7 mouse cellular contexts compared by ENCODE assay signal in the genomic region with DNA sequence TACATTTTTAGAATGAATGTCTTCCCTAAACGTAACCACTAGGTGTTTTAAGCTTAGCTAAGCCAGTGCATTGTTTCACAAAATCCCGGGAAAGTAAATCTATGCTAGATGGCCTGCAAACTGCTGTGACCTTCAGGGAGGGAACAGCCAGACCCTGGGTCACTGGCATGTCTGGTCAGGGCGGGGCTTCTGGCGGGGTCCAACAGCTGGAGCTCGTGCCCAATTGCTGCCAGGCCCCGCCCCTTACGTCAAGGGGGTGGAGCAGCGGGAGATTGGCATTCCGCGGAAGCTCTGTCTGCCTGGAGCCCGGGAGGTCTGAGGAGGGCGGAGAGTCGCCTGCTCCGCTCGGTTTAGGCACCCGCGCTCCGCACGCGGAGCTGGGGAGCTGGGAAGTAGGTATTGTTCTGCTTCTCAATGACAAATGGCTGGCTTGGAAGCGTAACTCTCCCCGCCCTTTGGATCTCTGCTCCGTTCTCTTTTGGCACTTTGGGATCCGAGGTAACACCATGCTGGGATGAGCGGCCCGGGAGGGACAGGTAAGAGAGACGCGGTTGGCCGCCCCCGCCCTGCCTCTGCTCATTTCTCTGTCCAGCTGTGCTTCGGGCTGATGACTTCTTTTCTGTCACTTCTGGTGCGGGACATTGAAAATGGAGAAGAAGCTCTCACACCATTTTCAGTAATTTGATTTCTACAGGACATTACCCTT. TPM values are rescaled to one million over a fixed set of nuclear protein-coding genes. Genes with fewer than 3 reads are reported as not detected.
DNase-seq lines count a peak whose midpoint lies in the region; ATAC-seq and TF ChIP-seq lines count a peak whose summit lies in the region.

No protein-coding gene starts in this region.

- H3K4me2 ChIP-seq in intestine, postnatal 0 days (replicated peaks; ENCODE audit: low read depth) = peak overlapping the region; percentile 92
- peak overlapping the region; percentile 82 for H3K4me2 ChIP-seq in midbrain, embryonic 12.5 days (replicated peaks)

- WGBS in embryonic facial prominence, embryonic 10.5 days = under 1% methylated on average over 32 of the region's 32 CpGs
- WGBS in intestine, postnatal 0 days = under 1% methylated on average over 32 of the region's 32 CpGs
- under 1% methylated on average over 32 of the region's 32 CpGs for WGBS in midbrain, embryonic 12.5 days
- 1% methylated on average over 32 of the region's 32 CpGs for WGBS in small intestine, adult 2 months

- peak overlapping the region; percentile 70 for H3K4me3 ChIP-seq in embryonic facial prominence, embryonic 10.5 days
- H3K4me3 ChIP-seq in intestine, postnatal 0 days (ENCODE audit: low read depth, low read length) = peak overlapping the region; percentile 65
- H3K4me3 ChIP-seq in midbrain, embryonic 12.5 days = peak overlapping the region; percentile 60
- H3K4me3 ChIP-seq in small intestine, adult 2 months (ENCODE audit: low read depth, low read length) = peak overlapping the region; percentile 63

- H3K36me3 ChIP-seq in embryonic facial prominence, embryonic 10.5 days (replicated peaks) = no peaks in the 10 kb centered on the region
- no peaks in the 10 kb centered on the region for H3K36me3 ChIP-seq in intestine, postnatal 0 days (ENCODE audit: control insufficient read depth, insufficient read depth)
- H3K36me3 ChIP-seq in midbrain, embryonic 12.5 days = no peaks in the 10 kb centered on the region
- no peaks in the 10 kb centered on the region for H3K36me3 ChIP-seq in small intestine, adult 2 months (ENCODE audit: control insufficient read depth, insufficient read depth, low read length)

- peak; percentile 84 for TF ChIP-seq POLR2A in small intestine, adult 2 months (IDR thresholded peaks at IDR 0.05; ENCODE audit: low read depth, low read length)

- no peaks in the 10 kb centered on the region for H3K9me3 ChIP-seq in embryonic facial prominence, embryonic 10.5 days
- no peaks in the 10 kb centered on the region for H3K9me3 ChIP-seq in intestine, postnatal 0 days (ENCODE audit: control insufficient read depth)
- H3K9me3 ChIP-seq in midbrain, embryonic 12.5 days = no peaks in the 10 kb centered on the region

- peak; percentile 93 for ATAC-seq in intestine, postnatal 0 days
- peak; percentile 98 for ATAC-seq in midbrain, embryonic 12.5 days (ENCODE audit: low FRiP score, low read depth)

- peak overlapping the region; percentile 31; the same call in 1 of the 2 replicates for H3K9ac ChIP-seq in intestine, postnatal 0 days (ENCODE audit: low read depth, low read length)
- H3K9ac ChIP-seq in midbrain, embryonic 12.5 days (replicated peaks) = peak overlapping the region; percentile 57

- intact Hi-C loops in left cerebral cortex, postnatal 4 days (cut with DNase I) = no loop called here

- H3K4me1 ChIP-seq in embryonic facial prominence, embryonic 10.5 days = peaks cover 27% of the 10 kb centered on the region
- no peaks in the 10 kb centered on the region for H3K4me1 ChIP-seq in intestine, postnatal 0 days (replicated peaks; ENCODE audit: control insufficient read depth, insufficient read depth, low read length)
- peaks cover 9% of the 10 kb centered on the region; the same call in 1 of the 2 replicates for H3K4me1 ChIP-seq in midbrain, embryonic 12.5 days
- H3K4me1 ChIP-seq in small intestine, adult 2 months (ENCODE audit: control insufficient read depth, insufficient read depth, insufficient read length, low read length) = peaks cover 2% of the 10 kb centered on the region; the same call in 1 of the 2 replicates

- H3K27me3 ChIP-seq in embryonic facial prominence, embryonic 10.5 days (replicated peaks; ENCODE audit: low read depth, poor library complexity, severe bottlenecking) = no peaks in the 10 kb centered on the region
- H3K27me3 ChIP-seq in intestine, postnatal 0 days (replicated peaks; ENCODE audit: control insufficient read depth, insufficient read depth, low read length) = no peaks in the 10 kb centered on the region
- H3K27me3 ChIP-seq in midbrain, embryonic 12.5 days = peaks cover 7% of the 10 kb centered on the region; the same call in 1 of the 2 replicates
- no peaks in the 10 kb centered on the region for H3K27me3 ChIP-seq in small intestine, adult 2 months (ENCODE audit: control insufficient read depth, insufficient read depth, low read length)

- DNase-seq in adrenal gland, postnatal 10 days = peak; percentile 97
- DNase-seq in embryonic facial prominence, embryonic 10.5 days (ENCODE audit: low spot score) = peak; percentile 96
- peak; percentile 60 for DNase-seq in gonadal fat pad, adult 2 months (ENCODE audit: low read depth)
- peak; percentile 84 for DNase-seq in left cerebral cortex, postnatal 4 days

- peak; percentile 35 for TF ChIP-seq CTCF in intestine, postnatal 0 days (IDR thresholded peaks at IDR 0.05; ENCODE audit: low read depth)
- TF ChIP-seq CTCF in small intestine, adult 2 months (IDR thresholded peaks at IDR 0.05; ENCODE audit: extremely low read depth, insufficient read length, insufficient replicate concordance, low read depth, low read length) = no peak

- H3K27ac ChIP-seq in embryonic facial prominence, embryonic 10.5 days (replicated peaks) = peak overlapping the region; percentile 82
- H3K27ac ChIP-seq in intestine, postnatal 0 days (ENCODE audit: low read depth, low read length) = peak overlapping the region; percentile 24; the same call in 1 of the 2 replicates
- no peak overlapping the region for H3K27ac ChIP-seq in midbrain, embryonic 12.5 days (replicated peaks)
- peak overlapping the region; percentile 5; the same call in 1 of the 2 replicates for H3K27ac ChIP-seq in small intestine, adult 2 months (ENCODE audit: insufficient read depth, low read depth, low read length)

RNA-seq across cellular contexts. Expression of a gene that starts 35.2 kb away (rescaled TPM):
- total RNA-seq in adrenal gland, postnatal 10 days (2021) = 10 to 100 TPM; 53.9 to 61.9 TPM
- 148 and 153 TPM in 2 replicates for polyA plus RNA-seq in embryonic facial prominence, embryonic 10.5 days (2016; fragmentation: Nextera tagmentation; extraction: Ambion mirVana)
- polyA plus RNA-seq in gonadal fat pad, adult 2 months (2012; rRNA removed) = 6.5 and 7.9 TPM in 2 replicates
- polyA plus RNA-seq in intestine, postnatal 0 days (2015; fragmentation: Nextera tagmentation; extraction: Ambion mirVana) = 115 and 116 TPM in 2 replicates
- total RNA-seq in left cerebral cortex, postnatal 4 days (2021) = 10 to 100 TPM; 72.6 to 74.9 TPM
- polyA plus RNA-seq in midbrain, embryonic 12.5 days (2016; fragmentation: Nextera tagmentation; extraction: Ambion mirVana) = 162 and 164 TPM in 2 replicates
- 0.62 and 1.2 TPM in 2 replicates for polyA plus RNA-seq in small intestine, adult 2 months (2012; rRNA removed)

Comparison
In these comparisons a context has a peak if more than half of its experiments do, and no peak if none do; other contexts are left out.
1. RNA of a gene that starts 35.2 kb away (polyA plus RNA-seq): 162 to 164 TPM in midbrain, embryonic 12.5 days, 148 to 153 TPM in embryonic facial prominence, embryonic 10.5 days and 115 to 116 TPM in intestine, postnatal 0 days; 6.5 to 7.9 TPM in gonadal fat pad, adult 2 months and 0.62 to 1.2 TPM in small intestine, adult 2 months; every median in the first group is over 10 times any median in the second.
2. Peak in every context shown above with its lines, with median percentiles within 50 percentile points of each other: DNase-seq and H3K4me3 ChIP-seq.